Mouse (Mus musculus): ENCODE measurements around the gene Hdac7.
A peak's percentile ranks its signal among the peaks of the same experiment; 100 is the strongest.

The Hdac7 gene

DNA sequence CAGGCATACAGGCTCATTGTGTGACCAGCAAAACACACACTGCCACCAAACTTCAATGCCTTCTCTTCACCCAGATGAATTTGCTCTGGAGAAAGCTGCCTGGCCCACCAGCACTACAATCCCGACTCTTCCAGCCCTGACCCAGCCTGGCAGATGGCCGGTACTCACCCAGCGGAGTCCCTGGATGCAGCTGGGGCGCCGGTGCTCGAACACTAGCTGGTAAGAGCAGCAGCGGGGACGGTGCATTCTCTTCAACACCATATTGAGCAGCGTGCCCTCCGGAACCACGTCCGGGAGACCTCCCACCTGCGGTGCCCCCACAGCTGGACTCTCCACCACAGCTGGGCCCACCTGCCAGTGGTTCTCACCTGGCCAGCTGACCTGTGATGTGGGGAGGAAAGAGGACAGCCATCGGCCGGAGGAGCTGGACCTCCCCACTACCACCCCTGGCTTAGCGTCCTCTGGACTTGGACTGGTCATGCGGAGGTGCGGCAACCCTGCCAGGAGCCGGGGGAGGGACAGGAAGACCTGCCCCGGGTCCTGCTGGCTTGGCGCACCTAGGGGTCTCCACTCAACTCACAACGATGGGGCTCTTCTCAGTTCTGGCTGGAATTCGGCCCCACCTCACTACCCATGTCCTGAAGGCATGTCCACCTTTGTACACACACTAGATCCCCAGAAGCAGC lies 77.6 kb downstream of the Hdac7 start:
- no peak for DNase-seq (ENCODE audit: extremely low spot score)

GRCm38 (mm10) chr15:97766194-97766593 lies 78.1 kb downstream of the Hdac7 start:
- DNase-seq (ENCODE audit: extremely low spot score) = peak; percentile 43

GRCm38 (mm10) chr15:97765090-97765794 lies 79.1 kb downstream of the Hdac7 start:
- no peak for DNase-seq (ENCODE audit: extremely low spot score)

GRCm38 (mm10) chr15:97764532-97764931 lies 79.8 kb downstream of the Hdac7 start:
- DNase-seq (ENCODE audit: extremely low spot score) = no peak

- DNase-seq (ENCODE audit: extremely low spot score) = no peak
These were observed 80.8 kb downstream of the Hdac7 start for GRCm38 (mm10) chr15:97763256-97764049.

DNA sequence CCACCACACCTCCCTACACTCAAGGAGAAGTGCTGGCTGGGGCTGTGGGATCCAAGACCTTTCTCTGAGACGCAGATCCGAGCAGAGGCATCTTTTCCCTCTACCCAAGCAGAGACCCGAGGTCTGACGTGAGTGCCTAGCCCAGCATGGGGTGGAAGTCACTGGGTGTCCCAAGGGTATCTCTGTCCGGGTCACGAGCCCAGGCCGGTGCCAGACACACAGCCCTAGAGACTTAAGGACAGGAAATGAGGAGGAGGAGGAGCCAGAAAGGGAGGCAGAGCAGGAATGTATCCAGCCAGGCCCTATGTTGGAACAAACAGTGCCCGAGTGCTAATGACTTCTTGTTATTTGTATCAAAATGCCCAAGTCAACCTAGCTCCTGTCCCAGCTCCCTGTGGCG lies 81.6 kb downstream of the Hdac7 start:
- no peak for DNase-seq (ENCODE audit: extremely low spot score)

DNA sequence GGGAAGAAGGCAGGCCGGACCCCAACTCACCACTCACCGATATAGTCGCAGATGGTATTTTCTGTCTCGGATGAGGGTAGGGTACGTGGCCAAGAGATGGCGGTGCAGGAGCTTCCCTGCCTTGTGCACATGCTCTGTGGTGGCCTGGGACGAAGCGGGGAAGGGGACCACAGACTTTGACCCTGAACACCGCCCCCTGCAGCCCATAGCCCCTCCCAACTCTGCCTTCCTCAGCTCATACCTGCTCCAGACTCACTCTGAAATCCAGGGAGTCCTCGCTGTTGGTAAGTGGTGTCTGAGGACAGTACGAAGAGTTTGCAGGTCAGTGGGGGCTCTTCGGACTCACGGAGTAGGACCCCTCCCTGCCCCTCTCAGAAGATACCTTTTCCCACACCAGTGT lies 82.9 kb downstream of the Hdac7 start:
- no peak for DNase-seq (ENCODE audit: extremely low spot score)

GRCm38 (mm10) chr15:97760952-97761351 lies 83.3 kb downstream of the Hdac7 start:
- no peak for DNase-seq (ENCODE audit: extremely low spot score)

GRCm38 (mm10) chr15:97760006-97760405 lies 84.3 kb downstream of the Hdac7 start:
- no peak for DNase-seq (ENCODE audit: extremely low spot score)

DNA sequence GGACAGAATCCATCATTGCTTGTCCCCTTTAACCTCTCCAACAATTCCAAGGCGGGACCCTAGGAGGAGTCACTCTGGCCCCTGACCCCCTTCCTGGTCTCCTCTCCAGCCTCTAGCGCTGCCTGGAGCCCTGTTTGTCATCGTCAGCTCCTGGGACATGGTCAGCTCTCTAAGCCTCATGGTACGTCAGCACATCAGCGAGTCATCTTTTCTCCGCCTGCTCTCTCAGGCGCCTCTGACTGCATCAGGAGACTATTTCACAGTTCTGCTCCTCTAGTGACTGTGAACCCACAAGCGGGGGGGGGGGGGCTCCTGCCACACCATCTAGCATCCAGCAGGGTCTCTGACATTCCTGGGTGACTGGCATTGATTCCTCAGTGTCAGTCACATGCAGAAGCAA lies 88.9 kb downstream of the Hdac7 start:
- no peak for DNase-seq (ENCODE audit: extremely low spot score)

GRCm38 (mm10) chr15:97754476-97754875 lies 89.8 kb downstream of the Hdac7 start:
- no peak for DNase-seq (ENCODE audit: extremely low spot score)

GRCm38 (mm10) chr15:97752491-97752890 lies 91.8 kb downstream of the Hdac7 start:
- no peak for DNase-seq (ENCODE audit: extremely low spot score)

- DNase-seq (ENCODE audit: extremely low spot score) = no peak
These were observed 92.6 kb downstream of the Hdac7 start for GRCm38 (mm10) chr15:97751676-97752075.

DNA sequence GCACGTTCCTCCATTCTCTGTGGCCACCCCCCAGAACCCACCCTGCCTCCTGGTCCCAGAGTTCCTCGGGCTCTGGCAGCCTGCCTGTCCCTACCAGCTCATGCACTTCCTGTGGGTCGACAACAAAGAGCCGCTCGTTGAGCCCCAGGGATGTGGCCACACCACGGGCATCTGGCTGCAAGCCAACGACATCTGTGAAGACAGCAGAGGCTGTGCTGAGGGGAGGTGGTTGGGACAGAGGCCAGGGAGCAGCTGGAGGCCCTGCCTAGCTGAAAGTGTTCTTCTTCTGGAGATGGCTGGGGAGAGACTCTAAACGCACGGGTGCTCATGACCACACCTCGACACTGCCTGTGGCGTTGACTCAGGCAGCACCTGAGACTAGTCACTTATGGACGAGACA lies 93.6 kb downstream of the Hdac7 start:
- DNase-seq (ENCODE audit: extremely low spot score) = no peak

- DNase-seq (ENCODE audit: extremely low spot score) = no peak
These were observed 94.5 kb downstream of the Hdac7 start for GRCm38 (mm10) chr15:97749841-97750240.

- no peak for DNase-seq (ENCODE audit: extremely low spot score)
These were observed 94.9 kb downstream of the Hdac7 start for GRCm38 (mm10) chr15:97749397-97749796.

DNA sequence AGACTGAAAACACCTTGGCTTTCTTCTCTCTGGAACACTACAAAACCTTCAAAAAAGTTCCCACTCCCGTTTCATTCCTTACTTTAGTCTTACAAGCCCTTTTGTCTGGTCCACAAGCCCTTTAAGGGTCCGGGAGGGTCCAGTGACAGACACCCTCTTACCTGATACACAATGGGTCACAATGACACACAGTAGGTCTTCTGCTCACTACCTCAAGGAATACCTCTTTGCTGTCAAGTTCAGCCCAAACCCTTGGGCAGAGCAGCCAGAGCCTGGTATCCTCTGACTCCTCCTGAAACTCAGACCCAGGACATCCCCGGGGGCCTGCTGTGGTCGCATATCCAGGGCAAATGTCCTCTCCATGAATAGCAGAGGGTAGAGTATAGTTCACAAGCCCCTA lies 95.3 kb downstream of the Hdac7 start:
- no peak for DNase-seq (ENCODE audit: extremely low spot score)

DNA sequence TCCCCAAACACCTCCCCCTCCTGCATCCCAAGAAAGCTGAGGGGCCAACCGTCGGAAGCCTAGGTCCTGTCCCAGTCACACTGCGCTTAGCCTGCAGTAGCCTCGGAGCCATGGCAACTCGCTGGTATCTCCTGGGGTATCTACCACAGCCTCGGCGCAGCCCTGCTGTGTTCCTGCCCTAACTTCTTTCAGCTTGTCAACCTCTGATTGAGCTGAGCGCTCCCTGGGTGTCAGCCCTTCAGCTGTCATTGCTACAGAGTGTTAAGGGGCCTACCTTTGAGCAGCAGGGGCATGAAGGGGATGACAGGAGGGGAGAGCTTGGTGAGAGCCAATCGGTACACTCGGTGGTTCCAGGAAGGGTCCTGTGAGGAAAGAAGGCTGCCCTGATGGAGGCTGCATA lies 96.0 kb downstream of the Hdac7 start:
- DNase-seq (ENCODE audit: extremely low spot score) = no peak

DNA sequence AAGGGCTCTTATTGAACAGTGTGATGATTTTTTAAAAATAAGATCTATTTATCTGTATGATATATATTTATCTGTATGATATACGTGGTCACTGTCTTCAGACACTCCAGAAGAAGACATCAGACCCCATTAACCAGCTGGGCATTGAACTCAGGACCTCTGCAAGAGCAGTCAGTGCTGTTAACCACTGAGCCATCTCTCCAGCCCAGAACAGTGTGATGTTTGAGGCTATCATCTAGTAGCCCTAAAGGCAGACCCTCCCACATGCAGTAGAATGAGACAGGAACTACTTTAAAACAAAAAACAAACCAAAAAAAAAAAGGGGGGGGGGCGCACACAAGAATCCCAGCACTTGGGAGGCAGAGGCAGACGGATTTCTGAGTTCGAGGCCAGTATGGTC lies 96.8 kb downstream of the Hdac7 start:
- no peak for DNase-seq (ENCODE audit: extremely low spot score)

GRCm38 (mm10) chr15:97746748-97747147 lies 97.6 kb downstream of the Hdac7 start:
- DNase-seq (ENCODE audit: extremely low spot score) = no peak

DNA sequence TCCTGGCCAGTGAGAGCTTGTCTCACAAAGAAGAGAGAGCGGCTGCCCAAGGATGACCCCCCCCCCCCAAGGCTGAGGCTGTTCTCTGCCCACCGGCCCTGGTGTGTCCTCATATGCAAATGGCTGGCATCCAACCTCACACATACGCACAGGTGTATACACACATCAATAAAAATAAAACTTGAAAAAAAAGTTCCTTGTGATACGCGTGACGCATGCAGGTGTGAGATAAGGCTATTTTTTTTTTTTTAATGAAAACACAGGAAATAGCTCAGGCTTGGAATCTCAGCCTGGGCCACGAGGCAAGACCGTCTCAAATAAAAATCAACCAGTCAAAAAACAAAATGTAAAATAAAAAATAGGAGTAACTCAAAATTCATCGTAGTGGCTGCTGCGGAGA lies 98.0 kb downstream of the Hdac7 start:
- no peak for DNase-seq (ENCODE audit: extremely low spot score)

GRCm38 (mm10) chr15:97745331-97745730 lies 99.0 kb downstream of the Hdac7 start:
- no peak for DNase-seq (ENCODE audit: extremely low spot score)

GRCm38 (mm10) chr15:97744930-97745329 lies 99.4 kb downstream of the Hdac7 start:
- DNase-seq (ENCODE audit: extremely low spot score) = no peak

Measured in embryo, embryonic 9.5 days (tissue).